Mouse (Mus musculus) intestine, embryonic 16.5 days (tissue): Measurements from ENCODE around the gene Asic2. TPM values are rescaled to one million over a fixed set of nuclear protein-coding genes. Genes with fewer than 3 reads are reported as not detected.

Experiments
- ATAC-seq: fragments of 200-750 bp; cut with Nextera tagmentation; 2 replicates; pipeline ENCODE4 v1.8.0; 2017; ENCODE audit warnings: moderate TSS enrichment, moderate library complexity
- H3K27ac ChIP-seq: fragments of 300-500 bp; sonication (generic); 2 replicates; pipeline ENCODE4 v1.5.1; 2014; ENCODE audit warnings: mild to moderate bottlenecking, low read length
- H3K27me3 ChIP-seq: fragments of 300-500 bp; sonication (generic); replicated peaks from 2 replicates; pipeline ENCODE4 v1.6.1; 2014; ENCODE audit warnings: low read length, control low read depth, mixed read lengths; ENCODE audit not compliant: control insufficient read depth, insufficient read depth
- H3K36me3 ChIP-seq: fragments of 300-500 bp; sonication (generic); 2 replicates; pipeline ENCODE4 v1.6.1; 2014; ENCODE audit warnings: low read length, control low read depth; ENCODE audit not compliant: control insufficient read depth, insufficient read depth
- H3K4me1 ChIP-seq: fragments of 300-500 bp; sonication (generic); 2 replicates; pipeline ENCODE4 v1.6.1; 2014; ENCODE audit warnings: low read length, control low read depth, mixed read lengths; ENCODE audit not compliant: control insufficient read depth, insufficient read depth
- H3K4me2 ChIP-seq: fragments of 300-500 bp; sonication (generic); 2 replicates; pipeline ENCODE4 v1.6.1; 2014; ENCODE audit warnings: low read depth, low read length, control low read depth
- H3K4me3 ChIP-seq: fragments of 300-500 bp; sonication (generic); 2 replicates; pipeline ENCODE4 v1.5.1; 2014; ENCODE audit warnings: mild to moderate bottlenecking, low read length
- H3K9ac ChIP-seq: fragments of 300-500 bp; sonication (generic); 2 replicates; pipeline ENCODE4 v1.6.1; 2014; ENCODE audit warnings: low read depth, low read length
- H3K9me3 ChIP-seq: fragments of 300-500 bp; sonication (generic); 2 replicates; pipeline ENCODE4 v1.6.1; 2016; ENCODE audit warnings: low read length, control low read depth; ENCODE audit not compliant: control insufficient read depth
- WGBS: fragments of 180-500 bp; shearing (Covaris S2); extraction: QIAGEN DNeasy Blood & Tissue Kit; methylation state at CpG from one replicate; pipeline ENCODE4 v1.1.7; 2014; 5-methylcytosine and 5-hydroxymethylcytosine counted together
- polyA plus RNA-seq: library from polyadenylated mRNA; unstranded; fragments of >200 nt; fragmentation: Nextera tagmentation; extraction: Ambion mirVana; gene quantifications from 2 replicates; pipeline ENCODE4 v1.2.1, GENCODE M21; 2015

The Asic2 gene
- polyA plus RNA-seq, 1 experiment from 2014 or later = 0.15 TPM

DNA sequence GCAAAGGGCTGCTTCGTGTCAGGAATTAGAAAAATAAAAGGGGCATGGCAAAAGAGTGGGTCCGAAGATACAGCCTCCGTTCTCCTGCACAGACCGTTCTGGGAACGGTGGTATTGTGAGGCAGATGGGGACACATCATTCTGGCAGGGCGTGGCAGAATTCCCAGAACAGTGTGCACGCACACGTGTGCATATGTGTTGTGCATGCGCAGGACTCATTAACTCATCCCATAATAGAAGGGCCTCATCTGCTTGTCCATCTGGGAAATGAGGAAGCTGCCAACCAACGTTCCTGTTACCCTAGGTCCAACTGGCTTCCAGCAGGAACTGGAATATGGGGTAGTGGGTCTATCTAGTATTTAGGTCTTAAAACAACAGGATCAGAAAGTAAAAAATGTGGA lies 455.8 kb downstream of the Asic2 start:
- Histone ChIP-seq H3K4me3 (no peak overlapping the region), H3K9me3 (no peaks in the 10 kb centered on the region), H3K27ac (no peak overlapping the region), H3K4me1 (no peaks in the 10 kb centered on the region), H3K36me3 (no peaks in the 10 kb centered on the region), H3K9ac (no peak overlapping the region), H3K27me3 (no peaks in the 10 kb centered on the region), H3K4me2 (no peak overlapping the region)
- 76% methylated on average over 10 of the region's 10 CpGs for WGBS
- no peak for ATAC-seq

DNA sequence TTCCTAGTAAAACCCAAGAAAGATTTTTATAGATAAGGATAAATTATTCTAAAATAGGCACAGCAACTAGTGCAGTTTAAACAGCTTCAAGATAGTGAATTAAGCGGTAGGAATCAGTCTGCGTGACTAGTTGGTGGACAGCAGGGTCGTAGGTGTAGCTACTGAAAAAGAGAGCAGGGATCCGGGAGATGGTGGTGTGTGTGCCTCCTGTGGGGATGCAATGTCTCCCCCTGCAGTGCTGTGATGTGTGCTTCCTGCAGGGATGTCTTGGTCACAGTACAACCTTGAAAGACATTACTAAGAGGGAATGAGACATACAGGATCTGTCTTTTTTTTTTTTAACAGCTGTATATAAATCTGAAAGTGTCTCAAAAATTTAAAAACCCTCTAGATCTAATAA lies 456.9 kb downstream of the Asic2 start:
- no peak for ATAC-seq
- no peak overlapping the region for H3K4me2 ChIP-seq
- H3K4me3 ChIP-seq = no peak overlapping the region
- no peaks in the 10 kb centered on the region for H3K4me1 ChIP-seq
- no peaks in the 10 kb centered on the region for H3K27me3 ChIP-seq
- H3K27ac ChIP-seq = no peak overlapping the region
- no peak overlapping the region for H3K9ac ChIP-seq
- 65% methylated on average over 4 of the region's 4 CpGs for WGBS
- no peaks in the 10 kb centered on the region for H3K36me3 ChIP-seq
- no peaks in the 10 kb centered on the region for H3K9me3 ChIP-seq

DNA sequence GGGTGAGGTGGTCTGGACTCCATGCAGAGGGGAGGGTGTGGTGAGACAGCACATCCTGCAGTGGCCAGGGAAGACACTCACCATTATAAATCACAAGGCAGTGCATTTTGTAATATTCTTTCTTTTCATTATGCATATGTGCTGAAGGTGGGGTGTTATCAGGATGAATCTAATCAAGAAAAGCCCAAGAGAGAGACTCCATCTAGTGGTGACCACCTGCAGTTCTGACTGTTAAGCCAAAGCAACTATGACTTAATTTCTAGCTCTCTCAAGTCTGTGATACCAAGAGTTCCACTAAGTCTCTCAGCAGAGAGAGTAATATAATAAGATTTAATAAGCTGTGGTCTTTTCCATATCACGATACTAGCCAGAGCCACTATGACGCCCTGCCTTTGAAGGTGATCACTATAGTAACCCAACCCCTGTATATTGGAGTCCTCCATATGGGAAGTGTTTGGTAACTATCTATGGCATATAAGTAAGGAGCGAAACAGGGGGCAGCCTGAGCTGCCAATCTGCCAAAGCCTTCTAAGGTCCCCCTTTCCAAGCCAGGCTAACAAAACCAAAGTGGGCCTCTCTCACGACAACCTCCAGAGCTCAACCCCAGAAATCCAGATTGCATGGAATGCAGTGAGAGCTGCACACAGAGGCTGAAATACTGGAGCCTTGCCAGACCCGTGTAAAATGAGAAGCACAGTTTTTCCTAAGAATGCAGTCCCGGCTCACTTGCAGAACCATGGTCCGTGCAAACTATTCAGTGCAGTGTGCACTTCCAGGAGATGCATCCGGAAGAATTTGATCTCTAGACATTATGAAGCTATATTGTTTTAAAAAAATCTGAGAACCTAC lies 459.6 kb downstream of the Asic2 start:
- 50% methylated on average over 8 of the region's 8 CpGs for WGBS
- no peak for ATAC-seq
- no peak overlapping the region for H3K4me2 ChIP-seq
- H3K27me3 ChIP-seq = no peaks in the 10 kb centered on the region
- H3K9ac ChIP-seq = no peak overlapping the region
- H3K4me1 ChIP-seq = no peaks in the 10 kb centered on the region
- H3K36me3 ChIP-seq = no peaks in the 10 kb centered on the region
- no peaks in the 10 kb centered on the region for H3K9me3 ChIP-seq
- no peak overlapping the region for H3K4me3 ChIP-seq
- no peak overlapping the region for H3K27ac ChIP-seq

DNA sequence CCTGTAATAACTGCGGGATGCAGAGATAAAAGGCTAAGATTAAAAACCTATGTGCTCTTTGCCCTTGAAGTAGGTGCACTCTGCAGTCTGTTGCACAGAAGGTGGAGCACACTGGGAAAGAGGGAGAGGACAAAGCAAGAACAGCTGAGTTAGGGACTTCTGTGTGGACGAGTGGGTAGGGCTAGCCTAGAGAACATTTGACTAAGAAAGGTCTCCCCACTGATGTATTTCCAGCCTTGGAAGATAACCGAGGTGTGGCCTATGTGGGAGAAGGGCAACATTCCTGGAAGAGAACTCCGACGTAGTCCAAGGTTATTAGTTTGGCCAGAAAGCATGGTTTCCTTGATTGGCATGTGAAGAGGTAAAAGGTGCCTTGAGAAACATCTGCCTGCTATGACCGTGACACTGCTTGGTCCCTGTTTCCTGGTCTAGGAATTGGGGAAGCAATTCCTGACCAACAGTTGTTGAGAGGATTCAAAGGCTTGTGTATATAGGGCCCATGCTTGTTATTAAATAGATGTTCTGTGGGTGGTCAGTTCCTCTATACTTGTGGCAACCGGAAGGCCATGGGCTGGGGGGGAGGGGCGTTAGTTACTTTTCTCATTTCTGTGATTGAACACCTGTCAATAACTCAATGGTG lies 463.3 kb downstream of the Asic2 start:
- WGBS = 73% methylated on average over 8 of the region's 8 CpGs
- Histone ChIP-seq H3K4me3 (no peak overlapping the region), H3K27ac (no peak overlapping the region), H3K9ac (no peak overlapping the region), H3K9me3 (no peaks in the 10 kb centered on the region), H3K4me2 (no peak overlapping the region), H3K27me3 (no peaks in the 10 kb centered on the region), H3K36me3 (no peaks in the 10 kb centered on the region), H3K4me1 (no peaks in the 10 kb centered on the region)
- no peak for ATAC-seq

DNA sequence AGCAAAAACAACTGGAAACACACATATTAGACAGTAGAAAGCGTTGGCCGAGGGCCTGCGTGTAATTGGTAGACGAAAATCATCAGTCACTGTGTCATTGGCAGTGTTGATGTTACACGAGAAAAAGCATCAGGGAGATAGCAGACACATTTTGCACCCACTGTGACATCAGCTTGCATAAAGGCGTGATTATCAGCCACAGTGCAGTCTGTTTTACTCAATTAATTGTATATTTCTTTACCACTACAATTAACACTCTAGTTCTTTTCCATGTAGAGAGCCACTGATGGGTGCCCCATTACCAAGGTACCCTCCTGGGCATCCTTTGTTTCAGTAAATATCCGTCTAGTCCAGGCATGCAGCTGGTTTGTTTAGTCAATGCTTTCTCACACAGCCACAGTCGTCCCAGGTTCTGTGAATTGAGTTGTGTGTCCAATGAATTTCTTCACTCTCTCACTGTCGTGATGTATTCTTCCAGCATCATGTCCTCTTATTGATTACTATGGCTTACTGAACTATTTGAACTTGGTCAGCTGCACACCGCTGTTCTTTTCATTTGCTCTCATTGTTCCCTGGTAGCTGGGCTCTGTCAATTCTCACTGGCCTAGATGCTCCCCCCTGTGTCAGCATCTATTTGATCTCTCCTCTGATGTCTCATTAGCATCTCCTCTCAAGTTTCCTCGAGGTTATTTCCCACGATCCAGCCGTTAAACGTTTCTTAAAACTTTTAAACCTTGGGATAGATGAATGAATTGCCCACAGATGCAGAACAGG lies 466.6 kb downstream of the Asic2 start:
- ATAC-seq = no peak
- H3K4me2 ChIP-seq = no peak overlapping the region
- H3K4me3 ChIP-seq = no peak overlapping the region
- no peaks in the 10 kb centered on the region for H3K9me3 ChIP-seq
- H3K9ac ChIP-seq = no peak overlapping the region
- H3K27ac ChIP-seq = no peak overlapping the region
- H3K36me3 ChIP-seq = no peaks in the 10 kb centered on the region
- H3K4me1 ChIP-seq = no peaks in the 10 kb centered on the region
- WGBS = 38% methylated on average over 14 of the region's 14 CpGs
- no peaks in the 10 kb centered on the region for H3K27me3 ChIP-seq

DNA sequence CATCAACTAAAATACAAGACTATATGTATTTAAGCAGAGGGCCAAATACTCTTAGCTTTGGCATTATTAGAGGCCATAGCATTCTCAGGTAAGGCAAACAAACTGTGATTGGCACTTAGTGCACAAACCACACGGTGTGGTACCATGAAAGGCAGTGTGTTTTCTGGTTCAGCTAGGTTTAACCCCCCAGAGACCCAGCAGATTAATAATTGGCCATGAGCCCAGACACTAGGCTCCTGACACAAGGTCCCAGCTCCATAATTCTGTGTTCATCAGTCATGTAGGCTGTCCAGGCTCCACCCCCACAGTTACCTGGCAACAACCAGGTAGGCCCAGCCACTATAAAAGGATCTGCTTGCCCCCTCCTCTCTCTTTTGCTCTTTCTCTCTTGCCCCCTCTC lies 469.3 kb downstream of the Asic2 start:
- Histone ChIP-seq H3K4me3 (no peak overlapping the region), H3K4me2 (no peak overlapping the region), H3K9ac (no peak overlapping the region), H3K27me3 (no peaks in the 10 kb centered on the region), H3K36me3 (no peaks in the 10 kb centered on the region), H3K9me3 (no peaks in the 10 kb centered on the region), H3K4me1 (no peaks in the 10 kb centered on the region), H3K27ac (no peak overlapping the region)
- 41% methylated on average over 1 of the region's 1 CpGs for WGBS
- no peak for ATAC-seq

DNA sequence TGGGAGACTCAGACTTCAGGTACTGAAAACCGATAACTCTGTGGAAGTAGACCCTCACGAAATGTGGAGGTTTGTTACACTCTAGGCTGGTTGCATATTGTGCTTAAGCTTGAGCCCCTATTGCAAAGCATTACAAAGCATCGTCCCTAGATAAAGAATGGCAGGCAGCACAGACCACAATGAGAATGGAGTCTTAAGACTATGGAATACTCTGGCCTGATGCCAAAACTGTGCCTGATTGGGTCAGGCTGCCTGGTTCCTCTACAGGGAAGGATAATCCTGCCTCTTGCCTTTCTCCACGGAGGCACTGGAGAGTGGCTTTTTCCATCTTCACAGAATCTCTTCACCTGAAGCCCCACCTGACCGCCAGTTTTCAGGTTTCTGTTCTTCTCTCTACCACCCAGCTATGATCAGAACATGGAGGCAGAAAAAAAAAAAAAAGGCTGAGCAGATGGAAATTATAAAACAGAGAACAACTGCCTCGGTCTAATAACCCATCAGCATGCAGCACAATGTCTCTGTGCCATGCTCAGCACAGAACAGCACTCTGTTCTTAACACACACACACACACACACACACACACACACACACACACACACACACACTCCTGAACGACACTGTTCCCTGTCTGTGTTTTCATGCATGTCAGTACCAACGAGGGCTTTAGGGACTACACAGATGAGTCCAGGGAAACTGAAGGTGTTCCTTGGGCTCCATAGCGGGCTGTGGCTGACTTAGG lies 470.4 kb downstream of the Asic2 start:
- Histone ChIP-seq H3K27me3 (no peaks in the 10 kb centered on the region), H3K36me3 (no peaks in the 10 kb centered on the region), H3K4me2 (no peak overlapping the region), H3K9ac (no peak overlapping the region), H3K4me3 (no peak overlapping the region), H3K9me3 (no peaks in the 10 kb centered on the region), H3K4me1 (no peaks in the 10 kb centered on the region), H3K27ac (no peak overlapping the region)
- 71% methylated on average over 9 of the region's 9 CpGs for WGBS
- no peak for ATAC-seq

DNA sequence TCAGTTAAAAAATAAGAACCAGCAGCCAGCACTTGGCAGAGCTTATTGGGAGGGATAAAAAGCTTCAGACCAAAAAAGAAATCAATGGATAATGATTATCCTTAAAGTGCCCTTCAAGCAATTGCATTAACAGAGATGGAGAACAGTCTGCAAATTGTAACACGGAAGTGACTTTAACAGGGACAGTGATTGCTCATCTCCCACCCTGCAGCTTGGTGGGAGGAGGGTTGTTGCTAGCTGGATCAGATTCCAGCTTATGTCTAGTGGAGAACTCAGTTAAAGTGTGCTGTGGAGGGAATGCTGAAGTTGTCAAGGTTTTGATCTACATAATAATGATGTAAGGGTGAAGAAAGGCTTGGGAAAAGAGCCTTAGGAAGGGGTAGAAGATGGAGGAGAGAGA lies 471.8 kb downstream of the Asic2 start:
- 28% methylated on average over 1 of the region's 1 CpGs for WGBS
- H3K27me3 ChIP-seq = no peaks in the 10 kb centered on the region

DNA sequence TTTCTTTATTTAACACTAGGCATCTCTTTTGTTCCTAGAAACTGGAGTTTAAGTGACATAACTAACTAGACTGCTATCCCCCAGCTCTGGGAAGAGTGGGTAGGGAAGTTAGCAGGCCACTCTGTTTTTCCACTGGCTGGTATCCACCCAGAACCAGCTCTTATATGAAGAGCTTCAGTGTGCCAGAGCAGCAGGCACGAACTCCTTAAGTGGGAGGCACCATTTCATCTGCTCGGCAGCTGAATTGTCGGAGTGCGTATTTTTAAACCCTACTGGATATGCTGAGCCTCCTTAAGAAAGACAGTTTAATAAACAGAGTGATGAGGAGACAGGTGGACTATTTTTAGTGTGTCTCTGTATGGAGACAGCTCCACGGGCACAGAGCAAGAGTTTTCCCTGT lies 475.9 kb downstream of the Asic2 start:
- no peak overlapping the region for H3K4me3 ChIP-seq
- no peak overlapping the region for H3K4me2 ChIP-seq
- H3K9me3 ChIP-seq = no peaks in the 10 kb centered on the region
- WGBS = 62% methylated on average over 5 of the region's 5 CpGs
- no peak overlapping the region for H3K27ac ChIP-seq
- H3K27me3 ChIP-seq = no peaks in the 10 kb centered on the region
- no peaks in the 10 kb centered on the region for H3K36me3 ChIP-seq
- no peaks in the 10 kb centered on the region for H3K4me1 ChIP-seq
- H3K9ac ChIP-seq = no peak overlapping the region
- ATAC-seq = no peak

More for the DNA sequence above, 471.8 kb downstream of the Asic2 start:
- H3K4me1 ChIP-seq = no peaks in the 10 kb centered on the region
- H3K36me3 ChIP-seq = no peaks in the 10 kb centered on the region
- H3K4me2 ChIP-seq = no peak overlapping the region
- H3K9me3 ChIP-seq = no peaks in the 10 kb centered on the region
- no peak overlapping the region for H3K4me3 ChIP-seq
- no peak overlapping the region for H3K27ac ChIP-seq
- ATAC-seq = no peak
- H3K9ac ChIP-seq = no peak overlapping the region
